Mouse (Mus musculus) layer of hippocampus, postnatal 10 days (tissue): ENCODE measurements around the gene Tecr. TPM values are rescaled to one million over a fixed set of nuclear protein-coding genes. Genes with fewer than 3 reads are reported as not detected.

ENCODE experiments used
- DNase-seq, 2 experiments: peaks; one replicate each; pipeline ENCODE4 v3.0.0; 2021; ENCODE audit warnings: low spot score in 2 of 2
- total RNA-seq, 2 experiments: library from RNA; stranded (reverse); gene quantifications; 2 replicates each; pipeline ENCODE4 v1.2.3; 2021

The Tecr gene
- total RNA-seq, 2 experiments from 2014 or later, result 532 to 604 TPM

DNA sequence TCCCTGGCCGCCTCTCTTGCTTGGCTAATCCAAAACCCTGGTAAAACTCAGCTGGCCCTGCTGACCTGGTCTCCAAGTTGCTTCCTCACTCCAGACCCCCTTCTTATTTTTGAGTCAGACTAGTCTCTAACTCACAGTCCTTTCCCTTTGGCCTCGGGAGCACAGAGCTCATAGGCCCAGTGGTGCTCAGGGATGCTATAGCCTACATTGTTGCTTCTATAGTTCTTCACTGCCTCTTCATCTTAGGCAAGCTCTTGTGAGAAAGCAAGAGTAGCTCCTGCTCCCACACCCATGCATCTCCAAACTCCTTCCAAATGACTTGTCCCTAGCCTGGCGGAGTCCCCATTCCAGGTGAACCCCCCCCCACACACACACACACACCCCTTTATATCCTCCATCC is 40.1 kb downstream of the Tecr start:
- DNase-seq, result peak in 1 of 2 experiments; percentile 13

DNA sequence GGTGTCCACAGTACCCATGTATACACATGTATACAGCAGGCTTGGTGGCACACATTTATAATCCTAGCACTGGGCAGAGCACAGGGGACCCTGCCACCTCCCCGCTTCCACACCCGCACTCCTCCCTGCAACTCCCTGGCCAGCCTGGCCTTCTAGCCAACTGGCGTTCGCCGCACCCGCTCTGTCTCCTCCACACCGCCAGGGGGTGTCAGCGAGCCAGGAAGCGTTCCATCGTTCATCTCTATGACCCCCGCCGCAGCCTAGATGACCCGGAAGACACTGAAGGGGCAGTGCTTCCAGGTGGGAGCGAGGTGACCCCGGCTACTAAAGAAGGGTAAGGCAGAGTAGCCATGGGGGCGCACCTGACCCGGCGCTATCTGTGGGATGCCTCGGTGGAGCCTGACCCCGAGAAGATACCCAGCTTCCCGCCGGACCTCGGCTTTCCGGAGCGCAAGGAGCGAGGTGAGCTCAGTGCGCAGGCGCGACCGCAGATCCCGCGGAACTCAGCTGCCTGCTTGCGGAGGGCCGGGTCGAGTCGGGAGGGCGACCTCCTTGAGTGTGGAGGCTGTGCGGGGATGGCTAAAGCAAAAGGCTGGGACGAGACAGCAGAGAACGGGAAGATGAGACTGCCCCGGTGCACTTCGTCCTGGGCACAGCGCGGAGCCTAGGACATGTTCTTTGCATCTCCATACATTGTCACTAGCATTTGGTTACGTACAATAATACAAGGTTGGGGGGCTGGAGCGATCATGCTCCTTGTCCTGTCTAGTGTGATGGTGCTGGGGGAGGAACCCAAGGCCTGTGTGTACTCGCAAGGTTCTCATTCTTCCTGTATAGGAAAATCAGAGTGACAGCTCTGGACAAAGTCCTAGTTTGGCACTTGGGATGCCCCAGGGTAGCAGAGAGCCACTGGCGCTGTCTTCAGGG is 41.0 kb downstream of the Tecr start, which contains the start of gene Ndufb7:
Gene Ndufb7 (plus strand): TSS at position 203 of the 927 bp plus-strand sequence.
- peak; percentile 99 for DNase-seq

DNA sequence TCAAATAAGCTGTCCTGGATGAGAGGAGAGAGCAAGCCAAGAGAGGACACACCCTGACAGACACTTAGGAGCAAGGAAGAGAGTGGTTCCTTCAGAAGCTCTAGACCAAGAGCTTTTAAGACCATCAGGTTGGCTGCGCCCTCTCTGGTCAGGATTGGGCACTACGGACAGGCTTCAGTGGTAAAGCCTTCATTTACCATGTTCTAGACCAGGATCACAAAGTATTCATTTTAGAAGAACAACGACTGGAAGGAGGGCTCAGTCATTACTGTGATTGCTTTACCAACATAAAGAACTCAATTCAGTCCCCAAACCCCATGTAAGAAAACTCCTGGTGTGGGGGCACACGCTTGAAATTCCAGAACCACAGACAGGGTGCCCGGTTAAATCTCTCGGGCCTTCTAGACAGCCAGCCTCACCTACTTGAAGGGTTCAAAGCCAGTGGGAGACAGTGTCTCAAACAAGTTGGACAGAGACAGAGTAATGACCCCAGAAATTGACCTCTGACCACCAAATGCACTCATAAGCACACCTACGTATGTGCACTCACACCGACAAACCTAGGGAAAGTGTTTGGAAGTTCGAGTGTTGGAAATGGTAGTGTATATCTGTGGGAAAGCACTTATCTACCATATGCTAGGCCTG is 41.9 kb downstream of the Tecr start:
- peak; percentile 8 to 32 for DNase-seq

DNA sequence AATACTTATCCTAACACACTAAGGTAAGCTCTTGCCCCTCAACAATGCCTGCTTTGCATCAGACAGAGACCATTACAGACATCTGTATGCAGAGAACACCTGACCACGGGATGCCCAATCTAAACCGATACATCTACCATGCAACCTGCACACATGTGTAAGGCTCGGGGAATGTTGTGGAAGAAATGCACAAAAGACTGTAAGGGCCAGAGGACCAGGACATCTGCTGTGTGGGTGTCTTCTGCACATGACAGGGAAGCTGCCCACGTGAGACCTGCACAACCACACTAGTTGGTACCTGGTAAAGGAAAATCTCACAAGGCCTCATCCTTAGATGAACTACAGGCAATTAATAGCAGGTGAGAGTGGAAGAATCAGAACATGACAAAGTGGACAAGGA is 44.5 kb downstream of the Tecr start:
- DNase-seq, result no peak

DNA sequence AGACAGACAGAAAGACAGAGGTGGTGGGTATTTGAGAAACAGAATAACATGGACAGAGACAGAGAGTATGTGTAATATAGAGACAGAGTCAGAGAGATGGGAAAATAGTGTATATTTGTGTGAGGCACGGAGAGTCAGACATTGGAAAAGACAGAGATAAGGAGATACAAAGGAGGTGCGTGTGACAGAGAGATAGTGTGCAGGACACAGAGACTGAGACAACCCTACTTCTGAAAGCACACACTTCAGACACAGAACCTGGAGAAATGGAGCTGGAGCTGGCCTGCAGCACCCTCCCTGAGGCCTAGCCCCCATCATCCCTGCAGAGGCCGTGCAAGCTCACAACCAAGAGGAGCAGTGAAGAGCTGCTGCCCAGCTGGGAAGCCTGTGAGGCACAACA is 45.1 kb downstream of the Tecr start:
- no peak for DNase-seq

DNA sequence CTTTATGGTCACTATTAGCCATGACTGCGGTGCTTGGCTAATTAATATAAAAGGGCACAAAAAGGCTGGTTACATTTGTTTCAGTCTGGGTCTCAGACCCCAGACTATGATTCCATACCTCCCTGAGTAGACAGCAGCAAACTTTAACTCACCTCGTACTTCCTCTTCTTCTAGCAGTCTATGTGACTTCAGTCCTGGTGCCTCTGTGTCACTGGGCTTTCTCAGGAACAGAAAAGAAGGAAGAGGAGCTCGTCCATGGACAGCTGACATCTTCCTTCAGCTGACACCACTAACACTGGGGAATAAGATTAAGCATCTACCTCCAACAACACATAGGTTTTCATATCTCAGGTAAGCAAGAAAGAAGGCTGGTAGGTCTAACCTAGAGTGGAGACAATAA is 72.0 kb downstream of the Tecr start, which contains the start of gene Olfr370:
Gene Olfr370 (plus strand): TSS at position 45 of the 400 bp plus-strand sequence.
- no peak for DNase-seq

DNA sequence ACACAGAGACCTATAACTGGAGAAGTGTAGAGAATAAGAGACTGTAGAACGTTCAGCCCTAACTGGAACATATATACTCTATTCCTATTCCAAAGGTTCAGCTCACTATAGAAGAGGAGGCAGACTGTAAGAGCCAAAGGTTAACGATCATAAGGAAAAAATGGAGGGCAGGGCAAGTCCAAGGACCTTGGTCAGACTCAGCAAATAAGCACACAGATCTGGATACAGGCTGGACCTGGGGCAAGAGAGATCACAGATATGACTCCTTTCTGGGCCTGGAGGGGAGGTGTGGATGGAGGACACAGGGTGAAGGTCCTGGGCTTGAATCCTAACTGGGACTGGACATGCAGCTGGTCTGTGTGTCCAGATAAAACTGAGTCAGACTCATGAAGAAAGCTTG is 73.0 kb downstream of the Tecr start:
- DNase-seq, result no peak

Other genes starting within 250 kb of the Tecr start
- gene Clgn, start 218.1 kb downstream of the Tecr start, total RNA-seq, result 10 to 100 TPM; 10.6 TPM
- 100 to 1,000 TPM; 263 to 293 TPM for gene Scoc, start 149.6 kb downstream of the Tecr start, total RNA-seq
- not detected for gene Olfr370, start 72.2 kb downstream of the Tecr start, total RNA-seq
- 100 to 1,000 TPM; 161 to 175 TPM for gene Ndufb7, start 41.3 kb downstream of the Tecr start, total RNA-seq
- 10 to 100 TPM; 29.4 to 33.5 TPM for gene Dnajb1, start 222 bp upstream of the Tecr start, total RNA-seq
- 10 to 100 TPM; 65.2 to 77.6 TPM for gene Gipc1, start 44.7 kb upstream of the Tecr start, total RNA-seq
- gene Ptger1, start 58.7 kb upstream of the Tecr start, total RNA-seq, result 1 to 10 TPM in 1 of 2 experiments, under 1 TPM in 1; 0.32 to 1.0 TPM
- gene Pkn1, start 91.2 kb upstream of the Tecr start, total RNA-seq, result 10 to 100 TPM; 65.0 to 73.7 TPM
- 10 to 100 TPM; 25.4 to 27.7 TPM for gene Ddx39, start 107.2 kb upstream of the Tecr start, total RNA-seq
- gene Adgre5, start 133.4 kb upstream of the Tecr start, total RNA-seq, result 10 to 100 TPM; 11.5 to 13.7 TPM